Comparison of ENCODE assay signal across 30 mouse cellular contexts in the genomic region with DNA sequence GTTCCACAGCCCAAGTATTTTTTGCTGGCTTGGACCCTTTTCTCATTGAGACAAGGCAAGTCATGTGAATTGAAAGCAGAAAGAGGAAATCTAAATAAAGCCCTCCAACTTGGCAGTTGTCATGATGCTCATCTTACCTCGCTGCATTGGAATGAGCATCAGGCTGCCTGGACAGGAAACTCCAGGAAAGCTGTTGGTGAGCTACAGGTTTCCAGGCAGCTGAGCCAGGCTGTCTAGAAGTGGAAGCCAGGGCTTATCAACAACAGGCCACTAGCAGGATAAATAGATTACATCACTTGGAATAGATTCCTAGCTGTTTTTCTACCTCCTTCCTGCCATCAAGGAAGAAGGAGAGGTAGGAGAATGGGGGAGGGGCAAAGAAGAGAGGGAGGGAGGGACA. TPM values are rescaled to one million over a fixed set of nuclear protein-coding genes. Genes with fewer than 3 reads are reported as not detected.
A peak's percentile ranks its signal among the peaks of the same experiment; 100 is the strongest.
DNase-seq lines count a peak whose midpoint lies in the region; ATAC-seq lines count a peak whose summit lies in the region.
"Had no signal": no experiment of that assay in that cellular context is flagged by ENCODE, and none has a peak within 500 bp of the region (broad histone marks: within the 10 kb centered on the region; RNA-seq: fewer than 3 reads in every experiment).

No protein-coding gene starts in this region.

- intact Hi-C loops in heart, postnatal 10 days (cut with DNase I): no loop called here
- intact Hi-C loops in gastrocnemius, postnatal 14 days (cut with DNase I; ENCODE audit: low total_unique reads): no loop called here

- 0 out of 2 replicates have a peak, but pooled peaks cover 4% of the 10 kb centered on the region for H3K9me3 ChIP-seq in embryonic facial prominence, embryonic 14.5 days (ENCODE audit: control insufficient read depth, low read length)
- no peaks in the 10 kb centered on the region for H3K9me3 ChIP-seq in embryonic facial prominence, embryonic 10.5 days
- H3K9me3 ChIP-seq in heart, embryonic 15.5 days (replicated peaks): no peaks in the 10 kb centered on the region
- H3K9me3 ChIP-seq: embryonic facial prominence, embryonic 12.5 days; forebrain, embryonic 10.5 days; forebrain, embryonic 15.5 days; G1E; limb, embryonic 13.5 days had no signal

- H3K4me2 ChIP-seq in embryonic facial prominence, embryonic 14.5 days (ENCODE audit: low read depth, low read length): no peak overlapping the region
- H3K4me2 ChIP-seq in heart, embryonic 15.5 days: no peak overlapping the region
- H3K4me2 ChIP-seq: embryonic facial prominence, embryonic 12.5 days; forebrain, embryonic 15.5 days; limb, embryonic 13.5 days; liver, embryonic 11.5 days had no signal

- H3K9ac ChIP-seq in embryonic facial prominence, embryonic 14.5 days (ENCODE audit: low read depth, low read length): no peak overlapping the region
- H3K9ac ChIP-seq in heart, embryonic 15.5 days: no peak overlapping the region
- H3K9ac ChIP-seq: embryonic facial prominence, embryonic 12.5 days; forebrain, embryonic 15.5 days; limb, embryonic 13.5 days had no signal

- WGBS in embryonic facial prominence, embryonic 14.5 days: 63% methylated on average over 1 of the region's 1 CpGs
- WGBS in embryonic facial prominence, embryonic 10.5 days: 72% methylated on average over 1 of the region's 1 CpGs
- WGBS in heart, embryonic 15.5 days: 18% methylated on average over 1 of the region's 1 CpGs

- H3K27ac ChIP-seq in embryonic facial prominence, embryonic 14.5 days (replicated peaks; ENCODE audit: low read depth, low read length): no peak overlapping the region
- H3K27ac ChIP-seq in embryonic facial prominence, embryonic 10.5 days (replicated peaks): no peak overlapping the region
- H3K27ac ChIP-seq in heart, embryonic 15.5 days: peak overlapping the region; percentile 33; the same call in 1 of the 2 replicates
- H3K27ac ChIP-seq: embryonic facial prominence, embryonic 12.5 days; forebrain, embryonic 10.5 days; forebrain, embryonic 15.5 days; kidney, postnatal 0 days; limb, embryonic 13.5 days; midbrain, embryonic 10.5 days had no signal

- ATAC-seq in embryonic facial prominence, embryonic 14.5 days (ENCODE audit: low read depth): no peak
- ATAC-seq in heart, embryonic 15.5 days (replicated peaks; ENCODE audit: insufficient number of reproducible peaks, insufficient read depth, low FRiP score, low read depth): no peak
- ATAC-seq: forebrain, embryonic 15.5 days; hindbrain, embryonic 16.5 days; midbrain, embryonic 16.5 days; Patski had no signal

- DNase-seq in embryonic facial prominence, embryonic 14.5 days (ENCODE audit: low spot score): peak; percentile 33
- DNase-seq in embryonic facial prominence, embryonic 10.5 days (ENCODE audit: low spot score): no peak
- no peak for DNase-seq in heart, postnatal 10 days
- DNase-seq in 3T3-L1 (ENCODE audit: low read depth, low spot score): peak; percentile 5
- DNase-seq in lung, postnatal 25 days (ENCODE audit: low spot score): peak; percentile 47
- no peak for DNase-seq in cerebellum, adult 11-12 months
- DNase-seq in gastrocnemius, postnatal 14 days: no peak
- DNase-seq: adrenal gland, postnatal 10 days; cerebellum, adult 9-10 months; cerebellum, postnatal 36 days; gastrocnemius, postnatal 25 days; kidney, adult 8-10 months; kidney, postnatal 4 days; right cerebral cortex, adult 18-20 months; thymus, adult 2 months; thymus, postnatal 36 days had no signal

- no peaks in the 10 kb centered on the region for H3K4me1 ChIP-seq in embryonic facial prominence, embryonic 14.5 days (ENCODE audit: control insufficient read depth, insufficient read depth, low read length)
- no peaks in the 10 kb centered on the region for H3K4me1 ChIP-seq in embryonic facial prominence, embryonic 10.5 days
- peaks cover 22% of the 10 kb centered on the region for H3K4me1 ChIP-seq in heart, embryonic 15.5 days (replicated peaks)
- H3K4me1 ChIP-seq: embryonic facial prominence, embryonic 12.5 days; forebrain, embryonic 10.5 days; forebrain, embryonic 15.5 days; midbrain, embryonic 10.5 days had no signal

- no peaks in the 10 kb centered on the region for H3K36me3 ChIP-seq in embryonic facial prominence, embryonic 14.5 days (ENCODE audit: control insufficient read depth, insufficient read depth, low read length)
- H3K36me3 ChIP-seq in embryonic facial prominence, embryonic 10.5 days (replicated peaks): no peaks in the 10 kb centered on the region
- H3K36me3 ChIP-seq in heart, embryonic 15.5 days: no peaks in the 10 kb centered on the region
- H3K36me3 ChIP-seq: embryonic facial prominence, embryonic 12.5 days; forebrain, embryonic 10.5 days; forebrain, embryonic 15.5 days; G1E; limb, embryonic 13.5 days; midbrain, embryonic 10.5 days had no signal

- no peaks in the 10 kb centered on the region for H3K27me3 ChIP-seq in embryonic facial prominence, embryonic 14.5 days (replicated peaks; ENCODE audit: control insufficient read depth, insufficient read depth, low read length)
- no peaks in the 10 kb centered on the region for H3K27me3 ChIP-seq in embryonic facial prominence, embryonic 10.5 days (replicated peaks; ENCODE audit: low read depth, poor library complexity, severe bottlenecking)
- H3K27me3 ChIP-seq in heart, embryonic 15.5 days: no peaks in the 10 kb centered on the region
- H3K27me3 ChIP-seq: embryonic facial prominence, embryonic 12.5 days; forebrain, embryonic 15.5 days; limb, embryonic 13.5 days; Patski had no signal

- H3K4me3 ChIP-seq in embryonic facial prominence, embryonic 14.5 days (ENCODE audit: low read depth, low read length): no peak overlapping the region
- H3K4me3 ChIP-seq in embryonic facial prominence, embryonic 10.5 days: no peak overlapping the region
- H3K4me3 ChIP-seq in heart, embryonic 15.5 days: no peak overlapping the region
- H3K4me3 ChIP-seq: embryonic facial prominence, embryonic 12.5 days; forebrain, embryonic 10.5 days; forebrain, embryonic 15.5 days; limb, embryonic 13.5 days; midbrain, embryonic 10.5 days had no signal

RNA-seq across cellular contexts. Expression of gene Scn3b, which starts 19.9 kb away (rescaled TPM):
- 34.7 and 42.9 TPM in 2 replicates for polyA plus RNA-seq in embryonic facial prominence, embryonic 14.5 days (2014; fragmentation: Nextera tagmentation; extraction: Ambion mirVana)
- polyA plus RNA-seq in embryonic facial prominence, embryonic 10.5 days (2016; fragmentation: Nextera tagmentation; extraction: Ambion mirVana): 2.2 and 2.7 TPM in 2 replicates
- 1.5 and 5.2 TPM in 2 replicates for polyA plus RNA-seq in heart, embryonic 15.5 days (2015; fragmentation: Nextera tagmentation; extraction: Ambion mirVana)
- 1 to 10 TPM; 1.3 to 2.1 TPM for total RNA-seq in heart, postnatal 10 days (2021)
- total RNA-seq in gastrocnemius, postnatal 14 days (2021): 1 to 10 TPM; 2.5 to 4.2 TPM
- total RNA-seq: megakaryocyte progenitor cell, adult 5-6 weeks; neutrophil, adult 5-6 weeks had no signal
- polyA plus RNA-seq: G1E had no signal

RNA-seq across cellular contexts. Expression of gene Zfp202, which starts 57.0 kb away (rescaled TPM):
- polyA plus RNA-seq in embryonic facial prominence, embryonic 14.5 days (2014; fragmentation: Nextera tagmentation; extraction: Ambion mirVana): 5.7 and 6.1 TPM in 2 replicates
- 6.6 and 7.8 TPM in 2 replicates for polyA plus RNA-seq in embryonic facial prominence, embryonic 10.5 days (2016; fragmentation: Nextera tagmentation; extraction: Ambion mirVana)
- polyA plus RNA-seq in heart, embryonic 15.5 days (2015; fragmentation: Nextera tagmentation; extraction: Ambion mirVana): 2.8 and 4.1 TPM in 2 replicates
- 1 to 10 TPM; 2.9 to 3.3 TPM for total RNA-seq in heart, postnatal 10 days (2021)
- 1 to 10 TPM; 1.9 to 3.0 TPM for total RNA-seq in gastrocnemius, postnatal 14 days (2021)

Comparison
In these comparisons a context has a peak if more than half of its experiments do, and no peak if none do; other contexts are left out.
1. DNase-seq: peak in embryonic facial prominence, embryonic 14.5 days (single experiment), 3T3-L1 (single experiment) and lung, postnatal 25 days (single experiment); none in embryonic facial prominence, embryonic 10.5 days (single experiment), heart, postnatal 10 days (0 of 2), cerebellum, adult 11-12 months (single experiment) and gastrocnemius, postnatal 14 days (single experiment).